Mouse (Mus musculus) gastrocnemius, postnatal 36 days (tissue): ENCODE data around the gene Qtrt2. TPM values are rescaled to one million over a fixed set of nuclear protein-coding genes. Genes with fewer than 3 reads are reported as not detected.

ENCODE experiments used
- DNase-seq, 2 experiments: peaks; one replicate each; pipeline ENCODE4 v3.0.0; 2022
- intact Hi-C: fragments of 180-260 bp; cut with DNase I; formaldehyde crosslinking; loops from one replicate; pipeline ENCODE4 v1.15.1; 2025
- total RNA-seq, 2 experiments: library from RNA; stranded (reverse); gene quantifications; 2 replicates each; pipeline ENCODE4 v1.2.3; 2021

The Qtrt2 gene
- total RNA-seq, 2 experiments from 2014 or later, result 8.4 to 10.8 TPM

GRCm38 (mm10) chr16:43930577-43930976 lies 4.0 kb upstream of the Qtrt2 start:
- intact Hi-C loops, result no loop called here

GRCm38 (mm10) chr16:43925846-43926245 lies 763 bp downstream of the Qtrt2 start:
- no peak for DNase-seq
- intact Hi-C loops, result no loop called here

More at GRCm38 (mm10) chr16:43930577-43930976, 4.0 kb upstream of the Qtrt2 start:
- DNase-seq, result no peak

- intact Hi-C loops, result no loop called here
- DNase-seq, result no peak
Measured at GRCm38 (mm10) chr16:43925001-43925558, 1.5 kb downstream of the Qtrt2 start.

- no peak for DNase-seq
- intact Hi-C loops, result no loop called here
Measured at GRCm38 (mm10) chr16:43922630-43923029, 4.0 kb downstream of the Qtrt2 start.

- intact Hi-C loops, result no loop called here
Measured at GRCm38 (mm10) chr16:43922024-43922423, 4.6 kb downstream of the Qtrt2 start.

GRCm38 (mm10) chr16:43918867-43919266 lies 7.7 kb downstream of the Qtrt2 start:
- DNase-seq, result no peak
- intact Hi-C loops, result no loop called here

More at GRCm38 (mm10) chr16:43922024-43922423, 4.6 kb downstream of the Qtrt2 start:
- no peak for DNase-seq

- DNase-seq, result no peak
- intact Hi-C loops, result no loop called here
Measured at GRCm38 (mm10) chr16:43908881-43909280, 17.7 kb downstream of the Qtrt2 start.

GRCm38 (mm10) chr16:43900571-43900970 lies 26.0 kb downstream of the Qtrt2 start:
- no peak for DNase-seq
- intact Hi-C loops, result no loop called here

GRCm38 (mm10) chr16:43900138-43900537 lies 26.5 kb downstream of the Qtrt2 start:
- intact Hi-C loops, result no loop called here
- DNase-seq, result no peak

- intact Hi-C loops, result no loop called here
- no peak for DNase-seq
Measured at GRCm38 (mm10) chr16:43894501-43894900, 32.1 kb downstream of the Qtrt2 start.

- intact Hi-C loops, result no loop called here
- DNase-seq, result no peak
Measured at GRCm38 (mm10) chr16:43890747-43891336, 35.8 kb downstream of the Qtrt2 start.

GRCm38 (mm10) chr16:43890005-43890336 lies 36.6 kb downstream of the Qtrt2 start:
- DNase-seq, result no peak
- intact Hi-C loops, result no loop called here

GRCm38 (mm10) chr16:43889208-43890004 lies 37.2 kb downstream of the Qtrt2 start, which contains the start of gene Ccdc191:
TSS of gene Ccdc191 (plus strand) at chr16:43889800.
- intact Hi-C loops, result loop anchor here (5.0 kb wide), 1 partner anchor 173 kb away; the partner anchor contains the start of gene Gramd1c
- peak; percentile 97 to 98 for DNase-seq

- intact Hi-C loops, result no loop called here
Measured at GRCm38 (mm10) chr16:43882329-43882728, 44.3 kb downstream of the Qtrt2 start.

GRCm38 (mm10) chr16:43881636-43882035 lies 45.0 kb downstream of the Qtrt2 start:
- no peak for DNase-seq
- intact Hi-C loops, result no loop called here

More at GRCm38 (mm10) chr16:43882329-43882728, 44.3 kb downstream of the Qtrt2 start:
- no peak for DNase-seq

- DNase-seq, result no peak
- intact Hi-C loops, result no loop called here
Measured at GRCm38 (mm10) chr16:43879769-43880168, 46.8 kb downstream of the Qtrt2 start.

GRCm38 (mm10) chr16:43871419-43871818 lies 55.2 kb downstream of the Qtrt2 start:
- no peak for DNase-seq
- intact Hi-C loops, result no loop called here

GRCm38 (mm10) chr16:43869805-43870204 lies 56.8 kb downstream of the Qtrt2 start:
- no peak for DNase-seq
- intact Hi-C loops, result no loop called here

- DNase-seq, result no peak
- intact Hi-C loops, result no loop called here
Measured at GRCm38 (mm10) chr16:43860624-43861023, 66.0 kb downstream of the Qtrt2 start.

GRCm38 (mm10) chr16:43858941-43859476 lies 67.6 kb downstream of the Qtrt2 start:
- no peak for DNase-seq
- intact Hi-C loops, result no loop called here

- intact Hi-C loops, result no loop called here
- no peak for DNase-seq
Measured at GRCm38 (mm10) chr16:43849839-43850238, 76.8 kb downstream of the Qtrt2 start.
